Mouse (Mus musculus) ES-Bruce4 (cell line): ENCODE results near the gene Vmn2r103. TPM values are rescaled to one million over a fixed set of nuclear protein-coding genes. Genes with fewer than 3 reads are reported as not detected.

ENCODE experiments used
- H3K27ac ChIP-seq: 2 replicates; pipeline ENCODE4 v1.5.1; 2012; ENCODE audit warnings: low read length, inconsistent platforms; ENCODE audit not compliant: insufficient read depth
- H3K27me3 ChIP-seq: 2 replicates; pipeline ENCODE4 v1.6.1; 2012; ENCODE audit warnings: mild to moderate bottlenecking, low read length, inconsistent platforms; ENCODE audit not compliant: control insufficient read depth, poor library complexity, insufficient read depth, severe bottlenecking
- H3K36me3 ChIP-seq: 2 replicates; pipeline ENCODE4 v1.6.1; 2012; ENCODE audit warnings: inconsistent platforms, mild to moderate bottlenecking, low read length, moderate library complexity; ENCODE audit not compliant: control insufficient read depth, poor library complexity, insufficient read depth, severe bottlenecking
- H3K4me1 ChIP-seq: one replicate; pipeline ENCODE4 v1.8.1; 2011; ENCODE audit warnings: low read length; ENCODE audit not compliant: control insufficient read depth, insufficient read depth
- H3K4me3 ChIP-seq: 2 replicates; pipeline ENCODE4 v1.5.1; 2011; ENCODE audit warnings: low read depth, mild to moderate bottlenecking, low read length
- H3K9ac ChIP-seq: 2 replicates; pipeline ENCODE4 v1.6.1; 2012; ENCODE audit warnings: low read depth, mild to moderate bottlenecking, inconsistent platforms; ENCODE audit not compliant: poor library complexity, severe bottlenecking
- H3K9me3 ChIP-seq: replicated peaks from 2 replicates; pipeline ENCODE4 v1.6.1; 2012; ENCODE audit warnings: mild to moderate bottlenecking, low read length, inconsistent platforms; ENCODE audit not compliant: control insufficient read depth, poor library complexity, insufficient read depth, severe bottlenecking
- CTCF ChIP-seq: IDR thresholded peaks from one replicate; pipeline ENCODE4 v1.8.1; 2011; ENCODE audit warnings: low read depth, low read length
- EP300 ChIP-seq: IDR thresholded peaks from 2 replicates; pipeline ENCODE4 v1.6.1; 2011; ENCODE audit warnings: low read depth, low read length; ENCODE audit not compliant: insufficient read depth
- POLR2A ChIP-seq: IDR thresholded peaks from one replicate; pipeline ENCODE4 v1.8.1; 2011; ENCODE audit warnings: low read length; ENCODE audit not compliant: insufficient read depth
- polyA plus RNA-seq: library from polyadenylated mRNA; stranded (reverse); fragments of >200 nt; gene quantifications from 2 replicates; pipeline ENCODE4 v1.2.4, GENCODE M21; 2011; ENCODE audit warnings: low read depth; ENCODE audit not compliant: missing spikeins, insufficient read depth, insufficient read length

Vmn2r103 gene
- polyA plus RNA-seq = not detected in 2 replicates

DNA sequence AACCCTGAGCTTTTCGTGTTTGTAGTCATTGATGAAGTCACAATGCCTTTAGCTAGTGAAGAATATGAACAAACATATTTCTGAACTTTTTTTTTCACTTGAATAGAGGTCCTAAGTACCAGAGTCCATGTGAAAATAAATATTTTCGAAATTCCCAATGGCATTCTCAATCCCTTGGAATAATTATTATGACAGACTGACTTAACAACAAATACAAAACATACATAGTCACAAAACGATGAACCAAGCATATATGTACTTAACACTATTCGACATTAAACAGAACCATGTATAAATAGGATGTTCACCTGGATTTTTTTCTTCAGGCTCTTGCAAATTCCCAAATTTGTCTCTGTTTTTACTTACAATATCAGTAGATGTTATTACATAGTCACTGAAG is at the start of gene Vmn2r103:
TSS of gene Vmn2r103 (plus strand) at position 301 of the 400 bp plus-strand sequence.
- Histone ChIP-seq H3K36me3 (no peaks in the 10 kb centered on the region), H3K27me3 (no peaks in the 10 kb centered on the region)
- TF ChIP-seq CTCF (no peak), POLR2A (no peak), EP300 (no peak)

DNA sequence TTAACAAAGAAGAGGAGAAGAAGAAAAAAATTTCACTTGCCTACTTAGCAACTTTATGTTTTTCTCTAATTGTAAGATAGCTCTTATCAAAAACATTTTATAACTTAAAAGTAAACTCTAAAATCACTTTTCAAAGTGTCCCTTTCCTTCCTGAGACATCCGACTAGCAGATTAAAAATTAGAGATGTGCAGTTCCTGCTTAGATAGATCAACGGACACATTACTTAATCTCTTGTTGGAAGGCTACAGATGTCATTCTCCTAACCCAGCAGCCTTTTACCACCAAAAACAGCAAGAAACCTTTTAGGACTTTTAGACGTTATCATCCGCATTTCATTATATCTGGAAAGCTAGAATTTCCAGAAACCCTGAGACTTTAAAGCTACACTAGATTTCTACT is 5.8 kb downstream of the Vmn2r103 start:
- Histone ChIP-seq H3K27me3 (no peaks in the 10 kb centered on the region), H3K9me3 (no peaks in the 10 kb centered on the region), H3K4me1 (no peaks in the 10 kb centered on the region), H3K27ac (no peak overlapping the region), H3K9ac (no peak overlapping the region), H3K4me3 (no peak overlapping the region), H3K36me3 (no peaks in the 10 kb centered on the region)
- TF ChIP-seq CTCF (no peak), EP300 (no peak), POLR2A (no peak)

More for the DNA sequence above, at the start of gene Vmn2r103:
- Histone ChIP-seq H3K4me3 (no peak within 1 kb of the TSS), H3K9me3 (no peaks in the 10 kb centered on the region), H3K4me1 (no peaks in the 10 kb centered on the region), H3K27ac (no peak within 1 kb of the TSS), H3K9ac (no peak within 1 kb of the TSS)

DNA sequence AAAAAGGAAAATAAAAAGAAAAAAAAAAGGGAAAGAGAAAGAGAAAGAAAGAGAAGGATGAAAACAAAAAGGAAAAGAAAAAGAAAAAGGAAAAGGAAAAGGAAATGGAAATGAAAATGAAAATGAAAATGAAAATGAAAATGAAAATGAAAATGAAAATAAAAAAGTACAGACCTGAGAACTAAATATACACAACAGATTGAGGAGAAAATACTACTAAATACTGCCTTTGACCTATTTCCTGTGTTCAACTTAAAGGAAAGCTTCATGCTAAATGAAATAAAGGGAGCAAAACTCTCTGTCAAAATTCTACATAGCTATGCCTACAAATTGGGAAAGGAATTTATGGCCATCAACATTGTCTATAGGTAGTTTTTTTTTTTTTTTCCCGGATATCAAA is 16.1 kb downstream of the Vmn2r103 start:
- Histone ChIP-seq H3K9me3 (no peaks in the 10 kb centered on the region; the same call in 1 of the 2 replicates), H3K9ac (no peak overlapping the region), H3K27me3 (no peaks in the 10 kb centered on the region), H3K27ac (no peak overlapping the region), H3K4me1 (no peaks in the 10 kb centered on the region), H3K4me3 (no peak overlapping the region), H3K36me3 (no peaks in the 10 kb centered on the region)
- TF ChIP-seq CTCF (no peak), EP300 (no peak), POLR2A (no peak)

Other genes with a start within 250 kb of the Vmn2r103 start
- gene Vmn2r101, start 196.1 kb upstream of the Vmn2r103 start, polyA plus RNA-seq = not detected in 2 replicates
- gene Vmn2r102, start 113.0 kb upstream of the Vmn2r103 start, polyA plus RNA-seq = 0.03 TPM in 1 of 2 replicates, not detected in the other